Mouse (Mus musculus) heart, postnatal 25 days (tissue): ENCODE results near the gene Astl. TPM values are rescaled to one million over a fixed set of nuclear protein-coding genes. Genes with fewer than 3 reads are reported as not detected.
"Not testable (repeated sequence)": the region's sequence is repeated elsewhere in the genome, so short reads cannot be mapped to it uniquely, and the experiment has no call there.

ENCODE experiments used
- DNase-seq: peaks from one replicate; pipeline ENCODE4 v3.0.0; 2022; ENCODE audit warnings: low spot score
- intact Hi-C: fragments of 180-260 bp; cut with DNase I; formaldehyde crosslinking; loops from one replicate; pipeline ENCODE4 v1.15.1; 2025
- total RNA-seq, 2 experiments: library from RNA; stranded (reverse); gene quantifications; 2 replicates each; pipeline ENCODE4 v1.2.3; 2021

Astl gene
- total RNA-seq = not detected

DNA sequence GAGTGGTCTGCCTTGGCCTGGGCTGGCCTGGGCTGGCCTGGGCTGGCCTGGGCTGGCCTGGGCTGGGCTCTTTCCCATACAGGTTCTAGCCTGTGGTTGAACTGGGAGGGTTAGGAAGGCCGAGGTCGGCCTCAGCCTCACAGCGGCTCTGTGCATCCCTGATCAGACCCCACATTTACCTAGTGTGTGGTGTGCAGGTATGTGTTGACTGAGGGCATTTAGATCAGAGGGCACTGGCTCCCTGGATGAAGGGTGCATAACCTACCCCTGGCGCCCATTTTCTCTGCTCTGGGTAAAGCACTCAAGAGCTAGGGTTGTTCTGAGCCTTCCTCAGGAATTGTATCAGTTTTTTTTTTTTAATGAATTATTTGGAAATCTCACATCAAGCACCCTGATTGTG is at the start of gene Astl:
Astl (plus strand) TSS at position 224 of the 400 bp plus-strand sequence.
- intact Hi-C loops = no loop called here
- DNase-seq = no peak

DNA sequence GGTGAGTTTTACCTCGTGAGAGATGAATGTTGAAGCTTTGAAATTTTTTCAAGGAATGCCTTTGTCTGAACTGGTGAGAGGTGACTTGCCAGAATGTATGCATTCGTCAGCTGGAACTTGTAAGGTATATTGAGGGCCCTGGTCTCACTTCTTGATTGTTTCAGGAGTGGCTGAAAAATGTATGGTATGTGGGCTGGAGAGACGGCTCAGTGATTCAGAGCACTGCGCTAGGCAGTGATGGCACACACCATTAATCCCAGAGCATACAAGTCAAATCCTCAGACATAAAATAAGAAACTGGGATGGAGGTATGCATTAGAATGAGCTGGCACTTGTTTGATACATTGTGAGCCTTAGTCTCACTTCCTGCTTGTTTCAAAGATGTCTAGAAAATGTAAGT is 46.2 kb upstream of the Astl start:
- intact Hi-C loops = no loop called here
- DNase-seq = no peak

DNA sequence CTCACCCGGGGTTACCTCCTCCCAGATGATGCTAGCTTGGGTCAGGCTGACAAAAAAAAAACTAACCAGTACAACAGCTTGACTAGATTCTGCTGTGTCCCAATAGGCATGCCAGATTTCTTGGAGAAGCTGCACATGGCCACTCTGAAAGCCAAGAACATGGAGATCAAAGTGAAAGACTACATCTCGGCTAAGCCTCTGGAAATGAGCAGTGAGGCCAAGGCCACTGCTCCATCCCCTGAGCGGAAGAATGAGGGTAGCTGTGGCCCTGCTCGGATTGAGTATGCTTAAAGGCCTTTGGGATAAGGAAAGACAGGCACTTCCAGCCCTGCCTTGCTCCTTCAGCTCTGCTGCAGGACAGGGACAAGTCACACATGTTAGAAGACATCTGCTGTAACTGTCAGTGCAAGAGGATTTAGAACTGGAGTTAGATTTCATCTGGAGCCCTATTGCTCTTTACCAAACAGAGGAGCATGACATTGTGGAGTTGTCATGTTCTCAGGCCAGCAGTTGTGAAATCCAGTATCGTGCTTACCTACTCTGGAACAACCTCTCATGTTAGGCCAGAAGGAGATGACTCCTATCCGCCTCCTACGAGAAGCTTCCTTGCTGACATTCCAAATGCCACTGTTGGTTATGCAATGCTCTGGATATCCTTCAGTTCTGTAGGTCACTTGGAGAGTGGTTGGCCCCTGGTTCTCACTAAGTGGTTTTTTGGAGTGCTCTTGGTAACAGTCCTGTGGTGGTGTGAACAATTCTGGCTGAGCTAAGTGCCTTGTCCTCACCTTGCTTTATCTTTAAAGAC is 41.2 kb upstream of the Astl start:
- DNase-seq = no peak
- intact Hi-C loops = no loop called here

DNA sequence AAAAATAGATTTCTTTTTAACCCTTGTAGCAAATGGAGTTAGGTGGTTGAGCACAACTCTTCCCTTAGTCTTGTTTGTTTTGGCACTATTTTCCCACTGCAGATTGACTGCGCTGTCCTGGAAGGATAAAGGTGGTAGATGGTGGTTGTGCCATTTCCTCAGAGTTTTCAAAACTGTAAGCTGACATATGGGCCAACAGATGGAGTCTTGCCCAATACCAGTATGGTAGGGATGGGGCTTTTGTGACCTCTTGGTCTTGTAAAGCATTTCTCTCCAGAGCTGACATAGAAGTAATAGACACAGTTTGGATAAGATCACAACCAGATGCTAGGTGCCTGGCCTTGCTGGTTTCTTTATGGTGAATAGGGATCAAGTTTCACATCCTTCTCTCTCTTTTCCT is 40.4 kb upstream of the Astl start:
- intact Hi-C loops = no loop called here
- DNase-seq = no peak

DNA sequence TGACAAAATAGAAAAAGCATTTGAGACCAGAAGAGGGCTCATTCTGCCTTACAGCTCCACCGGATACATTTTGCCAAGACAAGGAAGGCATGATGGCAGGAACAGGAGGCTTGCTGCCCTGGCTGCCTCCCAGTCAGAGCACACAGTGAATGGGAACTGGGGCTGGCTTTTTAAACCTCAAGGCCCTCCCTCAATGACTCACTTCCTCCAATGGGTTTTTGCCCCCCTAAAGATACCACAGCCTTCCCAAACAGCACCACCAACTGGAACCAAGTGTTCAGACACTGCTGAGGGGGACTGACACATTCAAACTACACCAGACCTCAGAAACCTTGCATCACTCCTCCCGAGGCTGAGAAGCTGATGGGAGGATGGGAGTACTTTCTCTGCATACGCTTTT is 37.7 kb upstream of the Astl start:
- no peak for DNase-seq
- intact Hi-C loops = no loop called here

DNA sequence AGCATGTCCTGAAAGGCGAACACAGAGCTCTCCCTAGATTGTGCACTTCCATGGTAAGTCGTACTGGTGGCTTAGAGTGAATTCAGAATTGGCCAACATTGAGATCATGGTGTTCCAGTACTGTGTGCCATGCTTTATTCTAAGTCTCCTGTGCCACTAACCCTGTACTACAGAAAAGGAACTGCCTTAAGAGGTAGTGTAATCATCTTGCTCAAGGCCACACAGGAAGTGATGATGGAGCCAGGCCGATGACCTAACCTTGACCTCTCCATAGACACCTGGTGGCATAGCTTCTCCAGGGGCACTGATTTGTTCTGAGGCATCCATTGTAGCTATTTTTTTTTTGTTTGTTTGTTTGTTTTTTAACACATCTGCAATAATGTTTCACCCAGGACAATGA is 36.6 kb upstream of the Astl start:
- intact Hi-C loops = no loop called here
- no peak for DNase-seq

DNA sequence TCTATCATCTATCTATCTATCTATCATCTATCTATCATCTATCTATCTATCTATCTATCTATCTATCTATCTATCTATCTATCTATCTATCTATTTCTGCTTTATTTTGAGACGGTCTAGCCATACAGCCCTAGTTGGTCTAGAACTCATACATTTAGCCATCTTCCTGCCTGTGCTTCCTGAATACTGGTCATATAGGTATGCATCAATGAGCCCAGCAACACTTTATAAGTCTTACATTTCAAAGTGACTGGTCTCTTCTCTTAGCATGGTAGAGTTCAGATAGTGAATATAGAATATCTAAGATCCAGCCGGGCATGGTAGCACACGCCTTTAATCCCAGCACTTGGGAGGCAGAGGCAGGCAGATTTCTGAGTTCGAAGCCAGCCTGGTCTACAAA is 34.2 kb upstream of the Astl start:
- intact Hi-C loops, DNase-seq: not testable (repeated sequence)

DNA sequence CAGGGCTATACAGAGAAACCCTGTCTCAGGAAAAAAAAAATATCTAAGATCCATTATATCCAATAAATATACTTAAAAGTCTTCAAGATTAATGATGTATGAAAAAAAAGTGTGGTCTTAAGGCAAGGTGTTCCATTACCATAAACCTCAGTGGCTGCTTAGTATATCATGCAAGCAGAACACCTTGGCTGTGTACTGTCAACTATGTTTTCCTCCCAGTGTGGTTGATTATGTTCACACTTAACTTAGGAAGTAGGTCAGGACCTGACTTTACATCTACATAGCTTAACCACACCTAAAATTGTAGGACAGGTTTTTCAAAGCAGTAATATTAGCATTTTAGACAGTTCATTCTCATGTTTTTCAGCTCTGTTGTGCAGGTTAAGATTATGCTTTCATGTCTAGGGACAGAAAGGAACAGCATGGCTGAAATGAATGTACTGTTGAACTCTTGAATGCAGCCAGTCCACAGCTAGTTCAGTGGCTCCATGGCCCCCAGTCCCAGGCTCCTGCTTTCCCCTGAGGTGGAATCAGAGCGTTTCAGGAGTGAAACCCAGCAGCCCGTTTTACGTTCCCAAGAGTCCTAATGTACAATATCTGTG is 33.7 kb upstream of the Astl start:
- no peak for DNase-seq
- intact Hi-C loops = no loop called here

DNA sequence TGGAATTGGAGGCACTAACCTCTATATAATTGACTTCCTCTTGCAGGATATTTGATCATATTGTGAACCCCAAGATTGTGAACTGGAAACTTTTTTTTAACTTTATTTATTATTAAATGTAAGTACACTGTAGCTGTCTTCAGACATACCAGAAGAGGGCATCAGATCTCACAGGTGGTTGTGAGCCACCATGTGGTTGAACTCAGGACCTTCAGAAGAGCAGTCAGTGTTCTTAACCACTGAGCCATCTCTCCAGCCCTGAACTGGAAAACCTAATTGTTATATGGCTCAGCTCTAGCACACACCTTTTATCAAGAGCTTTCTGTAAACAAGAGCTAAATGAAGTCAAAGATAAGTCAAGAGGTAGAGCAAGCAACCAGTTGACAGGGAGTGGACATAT is 32.3 kb upstream of the Astl start:
- intact Hi-C loops = no loop called here
- no peak for DNase-seq

DNA sequence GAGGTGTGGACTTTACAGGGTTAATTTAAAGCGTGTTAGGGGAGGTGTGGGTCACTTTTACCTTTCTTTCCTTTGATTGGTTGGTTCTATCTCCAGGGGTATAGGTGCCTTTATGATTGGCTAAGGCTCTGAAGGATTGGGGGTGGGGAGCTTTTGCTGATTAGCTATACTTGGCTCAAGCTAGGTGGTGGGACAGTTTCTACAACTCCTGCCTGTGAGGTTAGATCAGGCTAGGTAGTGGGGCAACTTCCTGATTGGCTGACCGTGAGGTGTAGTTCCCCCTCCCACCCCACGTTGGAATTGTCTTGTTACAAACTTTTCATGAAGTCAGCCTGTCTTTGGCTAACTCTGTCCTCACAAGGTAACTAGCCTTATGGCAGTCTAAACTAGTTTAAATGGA is 31.3 kb upstream of the Astl start:
- no peak for DNase-seq
- intact Hi-C loops = no loop called here

DNA sequence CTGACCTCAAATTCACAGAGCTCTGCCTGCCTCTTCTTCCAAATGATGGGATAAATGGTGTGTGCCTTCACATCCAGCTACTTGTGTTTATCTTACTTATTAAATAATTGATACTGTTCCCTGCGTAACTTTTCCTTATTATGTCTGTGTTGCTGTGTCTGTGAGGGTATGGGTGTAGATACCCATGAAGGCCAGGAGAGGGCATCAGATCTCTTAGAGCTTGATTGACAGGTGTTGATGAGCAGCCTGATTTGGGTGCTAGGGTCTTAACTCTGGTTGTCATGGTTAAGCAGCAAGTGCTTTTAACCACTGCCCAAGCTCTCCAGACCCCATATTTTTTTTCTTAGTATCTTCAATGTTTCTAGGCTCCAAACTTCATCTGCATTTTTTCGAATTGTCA is 29.8 kb upstream of the Astl start:
- intact Hi-C loops = loop anchor here (2.0 kb wide), 1 partner anchor 32 kb away; no protein-coding TSS in a partner anchor
- DNase-seq = no peak

DNA sequence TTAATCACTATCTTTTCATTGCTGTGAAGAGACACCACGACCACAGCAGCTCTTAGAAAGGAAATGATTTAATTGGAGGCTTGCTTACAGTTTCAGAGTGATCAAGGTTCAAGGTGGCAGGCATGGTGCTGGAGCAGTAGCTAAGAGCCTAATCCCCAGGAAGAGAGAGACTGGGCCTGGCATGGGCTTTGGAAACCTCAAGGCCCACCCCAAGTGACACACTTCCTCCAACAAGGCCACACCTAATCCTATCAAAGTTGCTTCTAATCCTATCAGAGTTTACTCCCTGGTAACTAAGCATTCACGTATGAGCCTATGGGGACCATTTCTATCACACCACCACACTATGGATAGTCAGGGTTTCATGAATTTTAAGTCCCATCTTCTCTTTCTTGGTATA is 28.2 kb upstream of the Astl start:
- DNase-seq = no peak
- intact Hi-C loops = no loop called here

DNA sequence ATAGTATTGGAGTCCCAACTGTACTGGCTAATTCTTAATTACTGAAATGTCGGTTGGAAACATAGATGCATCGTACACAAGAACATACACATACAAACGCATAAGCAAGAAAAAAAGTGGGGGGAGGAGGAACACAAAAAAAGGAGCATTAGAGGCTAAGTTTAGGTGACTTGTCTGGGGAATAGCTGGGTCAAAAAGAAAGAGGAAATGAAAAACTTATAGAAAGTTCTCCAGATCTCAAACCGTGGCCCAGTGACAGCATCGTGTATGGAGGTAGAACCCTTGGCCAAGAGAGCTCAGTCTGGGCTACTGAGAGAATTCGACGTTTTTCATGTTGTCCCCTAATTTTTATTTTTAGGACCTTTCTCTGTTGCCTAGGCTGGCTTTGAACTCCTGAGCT is 27.8 kb upstream of the Astl start:
- intact Hi-C loops = no loop called here
- DNase-seq = no peak

DNA sequence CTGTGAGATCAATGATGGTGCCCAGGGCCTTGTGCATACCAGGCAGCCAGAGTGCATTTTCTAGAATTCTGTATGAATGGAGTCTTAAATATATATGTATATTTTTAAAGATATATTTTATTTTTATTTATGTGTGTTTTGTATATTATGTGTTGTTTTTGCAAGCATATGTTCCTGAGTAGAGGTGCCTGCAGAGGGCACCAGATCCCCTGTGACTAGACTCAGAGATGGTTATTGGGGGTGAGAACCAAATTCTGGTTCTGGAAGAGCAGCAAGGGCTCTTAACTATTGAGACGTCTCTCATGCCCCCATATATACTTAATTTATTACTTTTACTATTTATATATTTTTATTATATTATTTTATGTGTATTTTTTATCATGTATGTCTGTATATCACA is 27.2 kb upstream of the Astl start:
- no peak for DNase-seq
- intact Hi-C loops = no loop called here

DNA sequence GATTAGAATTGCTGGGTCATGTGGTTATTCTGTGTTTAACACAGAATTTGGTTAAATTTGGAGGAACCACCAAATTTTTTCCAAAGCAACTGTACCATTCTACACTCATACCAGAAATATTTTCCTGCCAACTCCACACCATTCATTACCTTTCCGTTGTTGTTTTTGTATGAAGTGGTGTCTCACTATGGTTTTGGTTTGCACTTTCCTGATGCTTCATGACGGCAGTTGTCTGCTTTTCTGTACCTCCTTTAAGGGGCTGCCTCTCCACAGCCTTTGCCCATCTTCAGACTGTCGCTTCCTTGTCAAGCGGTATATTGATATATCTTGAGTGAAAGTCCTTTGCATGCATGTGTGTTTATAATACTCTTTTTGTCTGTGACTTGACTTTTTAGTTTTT is 25.6 kb upstream of the Astl start:
- DNase-seq = no peak
- intact Hi-C loops = no loop called here

DNA sequence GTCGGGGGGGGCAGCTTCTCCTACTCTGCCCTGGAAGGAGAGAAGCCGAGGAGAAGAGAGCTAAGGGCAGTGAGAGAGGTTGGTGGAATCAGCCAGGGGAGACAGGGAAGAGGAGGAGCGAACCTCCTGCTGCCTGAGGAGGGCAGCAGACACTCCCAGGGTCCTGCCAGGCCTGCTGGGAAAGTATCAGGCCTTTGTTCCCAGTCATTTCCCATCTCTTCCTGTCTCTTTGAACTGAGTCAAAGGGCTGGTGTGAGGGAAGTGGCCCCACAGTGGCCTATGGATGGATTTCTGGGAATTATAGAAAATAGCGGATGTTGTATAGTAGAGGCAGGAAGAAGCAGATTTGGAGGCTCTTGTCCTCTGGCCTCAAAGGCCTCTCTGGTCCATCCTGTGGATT is 24.6 kb upstream of the Astl start:
- intact Hi-C loops = no loop called here
- no peak for DNase-seq

DNA sequence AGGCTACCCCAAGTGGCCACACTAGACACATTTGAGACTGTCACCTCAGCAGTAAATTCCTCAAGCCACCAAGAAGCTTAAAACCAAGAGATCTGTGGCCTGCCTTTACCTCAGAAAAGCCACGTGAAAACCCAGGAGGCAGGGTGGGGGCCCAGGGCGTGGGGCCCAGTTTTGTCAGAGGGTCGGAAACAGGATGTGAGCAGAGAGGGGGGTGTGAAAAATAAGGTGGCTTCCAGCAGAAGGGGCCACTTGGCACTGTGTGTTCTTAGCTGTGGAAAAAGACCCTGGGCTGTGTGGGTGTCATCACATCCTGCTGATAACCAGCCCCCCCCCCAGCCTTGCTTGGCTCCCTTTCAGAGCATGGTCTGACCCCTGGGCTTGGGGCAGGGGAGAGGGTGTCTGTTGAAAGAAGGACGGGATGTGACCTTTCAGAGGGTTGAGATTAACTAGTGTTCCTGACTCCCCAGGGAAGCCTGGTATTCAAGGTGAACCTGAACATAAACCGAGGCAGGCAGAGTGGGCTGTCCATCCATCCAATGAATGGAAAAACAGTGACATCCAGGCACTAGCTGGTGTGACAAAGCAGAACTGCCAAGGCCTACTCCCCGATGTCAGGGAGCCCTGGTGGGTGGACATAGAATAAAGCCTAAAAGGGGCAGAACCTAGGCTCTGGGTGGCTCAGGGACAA is 23.8 kb upstream of the Astl start:
- DNase-seq = no peak
- intact Hi-C loops = no loop called here

DNA sequence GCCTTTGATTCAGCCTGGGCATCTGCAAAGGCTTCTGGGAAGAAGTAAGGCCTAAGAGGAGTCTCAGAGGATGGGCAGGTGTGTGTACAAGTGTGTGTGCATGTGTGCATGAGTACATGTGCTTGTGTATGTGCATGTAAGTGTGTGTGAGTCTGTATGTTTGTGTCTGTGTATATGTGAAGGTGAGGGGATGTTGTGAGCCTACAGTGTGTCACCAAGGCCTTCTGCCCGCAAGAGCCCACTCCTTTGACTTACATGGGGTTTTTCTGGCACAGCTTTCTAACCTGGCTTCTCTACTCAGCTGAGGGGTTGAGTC is 23.3 kb upstream of the Astl start:
- DNase-seq = no peak
- intact Hi-C loops = no loop called here

DNA sequence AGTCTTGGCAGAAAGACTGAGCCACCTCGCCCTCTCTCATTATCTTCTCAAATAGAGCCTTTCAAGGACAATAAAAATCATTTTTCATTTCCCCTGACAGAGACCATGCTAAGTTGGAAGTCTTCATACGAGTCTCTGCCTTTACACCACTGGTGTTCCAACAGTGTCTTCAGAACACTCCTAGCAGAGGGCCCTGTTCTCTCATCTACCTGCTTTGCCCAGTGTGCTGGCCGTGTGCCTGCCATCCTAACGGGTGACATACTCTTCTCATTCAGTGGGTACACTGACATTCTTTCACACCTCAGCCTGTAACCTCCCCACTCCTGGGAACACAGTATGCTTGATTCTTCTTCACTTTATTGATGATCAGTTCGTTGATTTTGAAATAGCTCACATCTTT is 22.0 kb upstream of the Astl start:
- no peak for DNase-seq
- intact Hi-C loops = no loop called here

DNA sequence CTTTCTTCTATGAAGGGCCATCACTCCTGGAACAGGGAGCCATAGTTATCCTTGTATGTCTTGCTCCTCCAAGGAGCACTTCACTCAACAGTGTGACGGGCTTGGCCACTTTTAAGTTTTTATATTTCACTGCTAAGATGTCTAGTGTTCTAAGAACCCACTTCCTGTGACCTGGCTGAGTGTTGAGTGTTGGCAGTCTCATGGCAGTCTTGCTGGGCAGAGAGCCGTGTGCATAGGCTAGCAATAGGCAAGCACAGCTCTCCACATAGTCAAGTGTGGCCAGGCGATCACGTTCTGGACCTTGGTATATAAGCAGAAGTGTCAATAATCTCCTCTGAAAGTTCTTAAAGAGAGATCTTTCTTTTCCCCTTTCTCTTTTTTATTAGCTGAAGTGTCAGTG is 20.3 kb upstream of the Astl start:
- DNase-seq = no peak
- intact Hi-C loops = no loop called here

DNA sequence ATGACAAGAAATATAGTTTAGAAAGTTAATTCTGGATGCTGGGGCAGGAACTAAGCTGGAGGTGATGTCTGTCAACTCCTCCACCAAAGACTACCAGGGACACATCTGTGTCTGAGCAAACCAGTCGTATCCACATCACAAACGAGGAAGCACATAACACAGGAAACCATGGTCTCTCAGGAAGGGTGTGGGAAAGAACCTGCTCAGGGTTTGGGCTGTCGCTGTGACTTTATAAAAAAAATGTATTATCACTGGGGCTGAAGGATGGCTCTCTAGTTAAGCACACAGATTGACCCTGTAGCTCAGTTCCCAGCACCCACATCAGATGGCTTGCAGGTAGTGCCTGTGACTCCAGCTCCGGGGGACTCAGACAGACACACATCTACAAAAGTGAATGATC is 19.4 kb upstream of the Astl start:
- intact Hi-C loops = no loop called here
- DNase-seq = no peak
